Mouse (Mus musculus): Measurements from ENCODE around the gene Llgl1. TPM values are rescaled to one million over a fixed set of nuclear protein-coding genes. Genes with fewer than 3 reads are reported as not detected.

The Llgl1 gene
- total RNA-seq, 2 experiments from 2014 or later = 43.0 to 43.3 TPM

- peak in 1 of 2 experiments; percentile 25 for DNase-seq (ENCODE audit: low spot score in 2 of 2)
- Histone ChIP-seq H3K27ac (peak overlapping the region; percentile 75), H3K4me3 (no peak overlapping the region)
- no peak for TF ChIP-seq CTCF (conservative IDR thresholded peaks at IDR 0.05)
Observed at GRCm38 (mm10) chr11:60707672-60708071, 8.1 kb downstream of the Llgl1 start.

GRCm38 (mm10) chr11:60708631-60709030 is 9.1 kb downstream of the Llgl1 start:
- Histone ChIP-seq H3K27ac (no peak overlapping the region), H3K4me3 (no peak overlapping the region)
- no peak for TF ChIP-seq CTCF (conservative IDR thresholded peaks at IDR 0.05)
- DNase-seq (ENCODE audit: low spot score in 2 of 2) = peak in 1 of 2 experiments; percentile 8

- H3K4me3 ChIP-seq = no peak overlapping the region
- peak in 1 of 2 experiments; percentile 7 for DNase-seq (ENCODE audit: low spot score in 2 of 2)
- H3K27ac ChIP-seq = no peak overlapping the region
- no peak for TF ChIP-seq CTCF (conservative IDR thresholded peaks at IDR 0.05)
Observed at GRCm38 (mm10) chr11:60709481-60710465, 10.2 kb downstream of the Llgl1 start.

- Histone ChIP-seq H3K27ac (no peak overlapping the region), H3K4me3 (no peak overlapping the region)
- no peak for TF ChIP-seq CTCF (conservative IDR thresholded peaks at IDR 0.05)
- DNase-seq (ENCODE audit: low spot score in 2 of 2) = no peak
Observed at GRCm38 (mm10) chr11:60711218-60711617, 11.7 kb downstream of the Llgl1 start.

- DNase-seq (ENCODE audit: low spot score in 2 of 2) = no peak
- TF ChIP-seq CTCF (conservative IDR thresholded peaks at IDR 0.05) = no peak
- H3K4me3 ChIP-seq = no peak overlapping the region
- no peak overlapping the region for H3K27ac ChIP-seq
Observed at GRCm38 (mm10) chr11:60712040-60712439, 12.5 kb downstream of the Llgl1 start.

GRCm38 (mm10) chr11:60712639-60713255 is 13.2 kb downstream of the Llgl1 start:
- H3K4me3 ChIP-seq = no peak overlapping the region
- H3K27ac ChIP-seq = no peak overlapping the region
- TF ChIP-seq CTCF (conservative IDR thresholded peaks at IDR 0.05) = no peak
- no peak for DNase-seq (ENCODE audit: low spot score in 2 of 2)

GRCm38 (mm10) chr11:60715833-60716232 is 16.3 kb downstream of the Llgl1 start:
- DNase-seq (ENCODE audit: low spot score in 2 of 2) = no peak
- no peak for TF ChIP-seq CTCF (conservative IDR thresholded peaks at IDR 0.05)
- H3K27ac ChIP-seq = no peak overlapping the region
- H3K4me3 ChIP-seq = no peak overlapping the region

- H3K27ac ChIP-seq = no peak overlapping the region
- H3K4me3 ChIP-seq = no peak overlapping the region
- no peak for TF ChIP-seq CTCF (conservative IDR thresholded peaks at IDR 0.05)
- no peak for DNase-seq (ENCODE audit: low spot score in 2 of 2)
Observed at GRCm38 (mm10) chr11:60719263-60719662, 19.7 kb downstream of the Llgl1 start.

- TF ChIP-seq CTCF (conservative IDR thresholded peaks at IDR 0.05) = peak; percentile 83
- Histone ChIP-seq H3K27ac (peak within 1 kb of the TSS; percentile 85), H3K4me3 (peak within 1 kb of the TSS; percentile 100)
- DNase-seq (ENCODE audit: low spot score in 2 of 2) = peak; percentile 64 to 74
Observed at GRCm38 (mm10) chr11:60726601-60727391, 27.3 kb downstream of the Llgl1 start, which contains the start of gene Flii. TSS of gene Flii (minus strand) at chr11:60727263.

GRCm38 (mm10) chr11:60727392-60728140 is 28.0 kb downstream of the Llgl1 start:
- no peak for DNase-seq (ENCODE audit: low spot score in 2 of 2)
- no peak for TF ChIP-seq CTCF (conservative IDR thresholded peaks at IDR 0.05)
- H3K27ac ChIP-seq = peak overlapping the region; percentile 85

GRCm38 (mm10) chr11:60728260-60728761 is 28.8 kb downstream of the Llgl1 start, which contains the start of gene Mief2:
TSS of gene Mief2 (plus strand) at chr11:60728398.
- peak; percentile 89 to 95 for DNase-seq (ENCODE audit: low spot score in 2 of 2)
- H3K27ac ChIP-seq = peak within 1 kb of the TSS; percentile 85
- peak within 1 kb of the TSS; percentile 100 for H3K4me3 ChIP-seq
- no peak for TF ChIP-seq CTCF (conservative IDR thresholded peaks at IDR 0.05)

More at GRCm38 (mm10) chr11:60727392-60728140, 28.0 kb downstream of the Llgl1 start:
- peak overlapping the region; percentile 100 for H3K4me3 ChIP-seq
